Mouse (Mus musculus) C2C12 (cell line): Measurements from ENCODE around the gene Cacna1a.

Experiments
- CEBPB ChIP-seq: IDR thresholded peaks from one replicate; pipeline ENCODE4 v1.6.1; 2011; ENCODE audit warnings: low read depth, mild to moderate bottlenecking, control low read depth, moderate library complexity
- CTCF ChIP-seq: IDR thresholded peaks from one replicate; pipeline ENCODE4 v1.5.1; 2011; ENCODE audit not compliant: control insufficient read depth, insufficient read depth, insufficient read length
- FOSL1 ChIP-seq: IDR thresholded peaks from one replicate; pipeline ENCODE4 v1.8.0; 2011; ENCODE audit warnings: mild to moderate bottlenecking, low read length; ENCODE audit not compliant: poor library complexity, insufficient read depth, severe bottlenecking
- MAX ChIP-seq: IDR thresholded peaks from one replicate; pipeline ENCODE4 v1.6.1; 2011; ENCODE audit warnings: mild to moderate bottlenecking, control low read depth
- USF1 ChIP-seq: IDR thresholded peaks from one replicate; pipeline ENCODE4 v1.6.1; 2011; ENCODE audit warnings: low read depth, mild to moderate bottlenecking, control low read depth, moderate library complexity

GRCm38 (mm10) chr8:84668731-84669485 is 280.7 kb downstream of the Cacna1a start:
- TF ChIP-seq USF1 (no peak), CTCF (no peak), FOSL1 (no peak), CEBPB (no peak), MAX (no peak)
